In genomic region chr9:65547111-65547510, GRCm38 (mm10) we compare ENCODE assay signal across 17 mouse cellular contexts. TPM values are rescaled to one million over a fixed set of nuclear protein-coding genes. Genes with fewer than 3 reads are reported as not detected.
DNase-seq lines count a peak whose midpoint lies in the region; ATAC-seq and TF ChIP-seq lines count a peak whose summit lies in the region.
"Had no signal": no experiment of that assay in that cellular context is flagged by ENCODE, and none has a peak within 500 bp of the region (broad histone marks: within the 10 kb centered on the region; RNA-seq: fewer than 3 reads in every experiment).

No protein-coding gene starts in this region.

- ATAC-seq in heart, postnatal 0 days (ENCODE audit: insufficient read depth, low read depth): no peak
- ATAC-seq in neural tube, embryonic 11.5 days (ENCODE audit: insufficient read depth, low FRiP score, low TSS enrichment): no peak
- no peak for ATAC-seq in neural tube, embryonic 15.5 days (ENCODE audit: low FRiP score)
- no peak for ATAC-seq in embryonic facial prominence, embryonic 15.5 days (ENCODE audit: insufficient number of reproducible peaks, low FRiP score, low TSS enrichment, low read depth)
- no peak for ATAC-seq in stomach, embryonic 15.5 days (ENCODE audit: insufficient read depth, low FRiP score, low read depth)
- ATAC-seq: CD4-positive, CD25-positive, alpha-beta regulatory T cell, adult 4 months had no signal

- H3K4me3 ChIP-seq in heart, postnatal 0 days (ENCODE audit: low read depth, low read length): no peak overlapping the region
- H3K4me3 ChIP-seq in neural tube, embryonic 11.5 days (ENCODE audit: low read depth, low read length): no peak overlapping the region
- H3K4me3 ChIP-seq in neural tube, embryonic 15.5 days (replicated peaks): no peak overlapping the region
- no peak overlapping the region for H3K4me3 ChIP-seq in embryonic facial prominence, embryonic 15.5 days (replicated peaks)
- H3K4me3 ChIP-seq in stomach, embryonic 15.5 days (replicated peaks): no peak overlapping the region
- H3K4me3 ChIP-seq: hindbrain, embryonic 15.5 days had no signal

- no peaks in the 10 kb centered on the region for H3K36me3 ChIP-seq in heart, postnatal 0 days (replicated peaks; ENCODE audit: control insufficient read depth, insufficient read depth, low read length)
- H3K36me3 ChIP-seq in neural tube, embryonic 11.5 days (ENCODE audit: control insufficient read depth, insufficient read depth, low read length): no peaks in the 10 kb centered on the region
- H3K36me3 ChIP-seq in neural tube, embryonic 15.5 days: no peaks in the 10 kb centered on the region
- H3K36me3 ChIP-seq in embryonic facial prominence, embryonic 15.5 days: no peaks in the 10 kb centered on the region
- no peaks in the 10 kb centered on the region for H3K36me3 ChIP-seq in stomach, embryonic 15.5 days
- H3K36me3 ChIP-seq: hindbrain, embryonic 15.5 days had no signal

- no peak overlapping the region; the same call in 1 of the 2 replicates for H3K27ac ChIP-seq in heart, postnatal 0 days (ENCODE audit: low read depth)
- no peak overlapping the region for H3K27ac ChIP-seq in neural tube, embryonic 11.5 days (ENCODE audit: low read depth, low read length)
- H3K27ac ChIP-seq in neural tube, embryonic 15.5 days (replicated peaks): no peak overlapping the region
- peak overlapping the region; percentile 44; the same call in 1 of the 2 replicates for H3K27ac ChIP-seq in embryonic facial prominence, embryonic 15.5 days (replicated peaks)
- peak overlapping the region; percentile 40; the same call in 1 of the 2 replicates for H3K27ac ChIP-seq in stomach, embryonic 15.5 days
- H3K27ac ChIP-seq: hindbrain, embryonic 15.5 days had no signal

- peaks cover 37% of the 10 kb centered on the region for H3K4me1 ChIP-seq in heart, postnatal 0 days (ENCODE audit: control insufficient read depth, insufficient read depth)
- H3K4me1 ChIP-seq in neural tube, embryonic 11.5 days (ENCODE audit: control insufficient read depth, insufficient read depth, low read length): peaks cover 17% of the 10 kb centered on the region
- peaks cover 25% of the 10 kb centered on the region; the same call in 1 of the 2 replicates for H3K4me1 ChIP-seq in neural tube, embryonic 15.5 days
- H3K4me1 ChIP-seq in embryonic facial prominence, embryonic 15.5 days: peaks cover 54% of the 10 kb centered on the region
- peaks cover 37% of the 10 kb centered on the region for H3K4me1 ChIP-seq in stomach, embryonic 15.5 days

- H3K9ac ChIP-seq in heart, postnatal 0 days (replicated peaks; ENCODE audit: low read depth, low read length): peak overlapping the region; percentile 13; the same call in 1 of the 2 replicates
- H3K9ac ChIP-seq in neural tube, embryonic 11.5 days (ENCODE audit: low read length): no peak overlapping the region
- no peak overlapping the region for H3K9ac ChIP-seq in neural tube, embryonic 15.5 days (replicated peaks)
- no peak overlapping the region for H3K9ac ChIP-seq in embryonic facial prominence, embryonic 15.5 days
- H3K9ac ChIP-seq in stomach, embryonic 15.5 days: no peak overlapping the region
- H3K9ac ChIP-seq: hindbrain, embryonic 15.5 days had no signal

- no peaks in the 10 kb centered on the region for H3K9me3 ChIP-seq in heart, postnatal 0 days (replicated peaks; ENCODE audit: control insufficient read depth, low read length)
- H3K9me3 ChIP-seq in neural tube, embryonic 11.5 days (ENCODE audit: control insufficient read depth, low read length): no peaks in the 10 kb centered on the region
- H3K9me3 ChIP-seq in neural tube, embryonic 15.5 days (replicated peaks): no peaks in the 10 kb centered on the region
- H3K9me3 ChIP-seq in embryonic facial prominence, embryonic 15.5 days (replicated peaks): no peaks in the 10 kb centered on the region
- no peaks in the 10 kb centered on the region for H3K9me3 ChIP-seq in stomach, embryonic 15.5 days
- H3K9me3 ChIP-seq: hindbrain, embryonic 15.5 days had no signal

- no peak for TF ChIP-seq CTCF in heart, postnatal 0 days (IDR thresholded peaks at IDR 0.05; ENCODE audit: low read depth)

- H3K4me2 ChIP-seq in heart, postnatal 0 days (ENCODE audit: low read depth, low read length): no peak overlapping the region
- H3K4me2 ChIP-seq in neural tube, embryonic 11.5 days (ENCODE audit: low read depth): no peak overlapping the region
- H3K4me2 ChIP-seq in neural tube, embryonic 15.5 days: no peak overlapping the region
- H3K4me2 ChIP-seq in embryonic facial prominence, embryonic 15.5 days (replicated peaks): no peak overlapping the region
- no peak overlapping the region for H3K4me2 ChIP-seq in stomach, embryonic 15.5 days
- H3K4me2 ChIP-seq: heart, embryonic 11.5 days; hindbrain, embryonic 15.5 days had no signal

- no peaks in the 10 kb centered on the region for H3K27me3 ChIP-seq in heart, postnatal 0 days (ENCODE audit: control insufficient read depth, insufficient read depth, low read length)
- no peaks in the 10 kb centered on the region for H3K27me3 ChIP-seq in neural tube, embryonic 11.5 days (ENCODE audit: control insufficient read depth, insufficient read depth, low read length)
- no peaks in the 10 kb centered on the region for H3K27me3 ChIP-seq in neural tube, embryonic 15.5 days (replicated peaks)
- H3K27me3 ChIP-seq in embryonic facial prominence, embryonic 15.5 days: no peaks in the 10 kb centered on the region
- H3K27me3 ChIP-seq in stomach, embryonic 15.5 days (replicated peaks): no peaks in the 10 kb centered on the region
- H3K27me3 ChIP-seq: hindbrain, embryonic 15.5 days had no signal

- no peak for TF ChIP-seq EP300 in heart, postnatal 0 days (IDR thresholded peaks at IDR 0.05; ENCODE audit: low read depth)

- 65% methylated on average over 5 of the region's 5 CpGs for WGBS in heart, postnatal 0 days
- 88% methylated on average over 5 of the region's 5 CpGs for WGBS in neural tube, embryonic 11.5 days
- 89% methylated on average over 5 of the region's 5 CpGs for WGBS in neural tube, embryonic 15.5 days
- 62% methylated on average over 5 of the region's 5 CpGs for WGBS in embryonic facial prominence, embryonic 15.5 days
- WGBS in stomach, embryonic 15.5 days: 84% methylated on average over 5 of the region's 5 CpGs

- DNase-seq in heart, postnatal 0 days (ENCODE audit: low spot score): no peak
- DNase-seq in heart, adult 18-20 months: no peak
- peak; percentile 6 for DNase-seq in neural tube, embryonic 11.5 days (ENCODE audit: low spot score)
- no peak for DNase-seq in cerebellum, adult 11 months
- DNase-seq in layer of hippocampus, postnatal 10 days (ENCODE audit: low spot score in 2 of 2): no peak
- DNase-seq: cerebellum, adult 2 months; embryo, embryonic 11 days; left cerebral cortex, postnatal 4 days; right cerebral cortex, postnatal 14 days; thymus, postnatal 36 days had no signal

RNA-seq across cellular contexts. Expression of gene Ankdd1a, which starts 27.1 kb away (rescaled TPM):
- not detected in 2 replicates for total RNA-seq in heart, postnatal 0 days (2014; rRNA removed; ENCODE audit: low replicate concordance)
- polyA plus RNA-seq in heart, postnatal 0 days (2015; fragmentation: Nextera tagmentation; extraction: Ambion mirVana): not detected in 2 replicates
- total RNA-seq in heart, adult 18-20 months (2021): not detected
- polyA plus RNA-seq in neural tube, embryonic 11.5 days (2014; fragmentation: Nextera tagmentation; extraction: Ambion mirVana): 0.21 TPM in 1 of 2 replicates, not detected in the other
- 0.87 and 1.2 TPM in 2 replicates for polyA plus RNA-seq in neural tube, embryonic 15.5 days (2015; fragmentation: Nextera tagmentation; extraction: Ambion mirVana)
- polyA plus RNA-seq in embryonic facial prominence, embryonic 15.5 days (2015; fragmentation: Nextera tagmentation; extraction: Ambion mirVana): 0.32 and 0.51 TPM in 2 replicates
- 0.14 TPM in 1 of 2 replicates, not detected in the other for polyA plus RNA-seq in stomach, embryonic 15.5 days (2015; fragmentation: Nextera tagmentation; extraction: Ambion mirVana)
- 1 to 10 TPM; 1.5 to 2.0 TPM for total RNA-seq in layer of hippocampus, postnatal 10 days (2021)
- polyA plus RNA-seq: heart, embryonic 11.5 days; kidney, embryonic 16.5 days had no signal

RNA-seq across cellular contexts. Expression of gene Plekho2, which starts 32.7 kb away (rescaled TPM):
- 12.8 and 21.0 TPM in 2 replicates for total RNA-seq in heart, postnatal 0 days (2014; rRNA removed; ENCODE audit: low replicate concordance)
- 7.6 and 8.3 TPM in 2 replicates for polyA plus RNA-seq in heart, postnatal 0 days (2015; fragmentation: Nextera tagmentation; extraction: Ambion mirVana)
- total RNA-seq in heart, adult 18-20 months (2021): 1 to 10 TPM; 8.8 to 9.3 TPM
- 10.5 and 13.3 TPM in 2 replicates for polyA plus RNA-seq in neural tube, embryonic 11.5 days (2014; fragmentation: Nextera tagmentation; extraction: Ambion mirVana)
- polyA plus RNA-seq in neural tube, embryonic 15.5 days (2015; fragmentation: Nextera tagmentation; extraction: Ambion mirVana): 5.0 and 7.7 TPM in 2 replicates
- polyA plus RNA-seq in embryonic facial prominence, embryonic 15.5 days (2015; fragmentation: Nextera tagmentation; extraction: Ambion mirVana): 15.0 and 16.0 TPM in 2 replicates
- polyA plus RNA-seq in stomach, embryonic 15.5 days (2015; fragmentation: Nextera tagmentation; extraction: Ambion mirVana): 17.0 and 18.1 TPM in 2 replicates
- 1 to 10 TPM; 5.6 to 8.4 TPM for total RNA-seq in layer of hippocampus, postnatal 10 days (2021)

RNA-seq across cellular contexts. Expression of gene Pif1, which starts 39.8 kb away (rescaled TPM):
- 7.1 and 32.7 TPM in 2 replicates for total RNA-seq in heart, postnatal 0 days (2014; rRNA removed; ENCODE audit: low replicate concordance)
- polyA plus RNA-seq in heart, postnatal 0 days (2015; fragmentation: Nextera tagmentation; extraction: Ambion mirVana): 2.5 and 2.6 TPM in 2 replicates
- total RNA-seq in heart, adult 18-20 months (2021): not detected
- polyA plus RNA-seq in neural tube, embryonic 11.5 days (2014; fragmentation: Nextera tagmentation; extraction: Ambion mirVana): 10.2 and 11.1 TPM in 2 replicates
- polyA plus RNA-seq in neural tube, embryonic 15.5 days (2015; fragmentation: Nextera tagmentation; extraction: Ambion mirVana): 2.7 and 4.7 TPM in 2 replicates
- polyA plus RNA-seq in embryonic facial prominence, embryonic 15.5 days (2015; fragmentation: Nextera tagmentation; extraction: Ambion mirVana): 10.8 and 11.5 TPM in 2 replicates
- 11.4 and 12.3 TPM in 2 replicates for polyA plus RNA-seq in stomach, embryonic 15.5 days (2015; fragmentation: Nextera tagmentation; extraction: Ambion mirVana)
- 1 to 10 TPM; 1.1 to 1.4 TPM for total RNA-seq in layer of hippocampus, postnatal 10 days (2021)

Comparison
In these comparisons a context has a peak if more than half of its experiments do, and no peak if none do; other contexts are left out.
1. H3K27ac ChIP-seq: peak in embryonic facial prominence, embryonic 15.5 days (single experiment) and stomach, embryonic 15.5 days (single experiment); none in heart, postnatal 0 days (single experiment), neural tube, embryonic 11.5 days (single experiment) and neural tube, embryonic 15.5 days (single experiment).